ENCODE assay signal across 7 mouse cellular contexts in genomic region chr8:71476099-71476940, GRCm38 (mm10). TPM values are rescaled to one million over a fixed set of nuclear protein-coding genes. Genes with fewer than 3 reads are reported as not detected.
A peak's percentile ranks its signal among the peaks of the same experiment; 100 is the strongest.
DNase-seq lines count a peak whose midpoint lies in the region; ATAC-seq and TF ChIP-seq lines count a peak whose summit lies in the region.

No protein-coding gene starts in this region.

- no peaks in the 10 kb centered on the region for H3K9me3 ChIP-seq in embryonic facial prominence, embryonic 10.5 days
- H3K9me3 ChIP-seq in intestine, postnatal 0 days (ENCODE audit: control insufficient read depth), result no peaks in the 10 kb centered on the region
- no peaks in the 10 kb centered on the region for H3K9me3 ChIP-seq in limb, embryonic 11.5 days (ENCODE audit: control insufficient read depth, low read length)
- no peaks in the 10 kb centered on the region for H3K9me3 ChIP-seq in midbrain, embryonic 12.5 days

- peaks cover 30% of the 10 kb centered on the region for H3K27me3 ChIP-seq in embryonic facial prominence, embryonic 10.5 days (replicated peaks; ENCODE audit: low read depth, poor library complexity, severe bottlenecking)
- H3K27me3 ChIP-seq in intestine, postnatal 0 days (replicated peaks; ENCODE audit: control insufficient read depth, insufficient read depth, low read length), result no peaks in the 10 kb centered on the region
- H3K27me3 ChIP-seq in limb, embryonic 11.5 days (ENCODE audit: control insufficient read depth, insufficient read depth, low read length), result no peaks in the 10 kb centered on the region
- peaks cover 12% of the 10 kb centered on the region for H3K27me3 ChIP-seq in midbrain, embryonic 12.5 days

- WGBS in embryonic facial prominence, embryonic 10.5 days, result under 1% methylated on average over 120 of the region's 121 CpGs
- under 1% methylated on average over 101 of the region's 121 CpGs for WGBS in intestine, postnatal 0 days
- WGBS in limb, embryonic 11.5 days, result under 1% methylated on average over 103 of the region's 121 CpGs
- WGBS in midbrain, embryonic 12.5 days, result under 1% methylated on average over 51 of the region's 121 CpGs

- peak; percentile 53 for TF ChIP-seq CTCF in intestine, postnatal 0 days (IDR thresholded peaks at IDR 0.05; ENCODE audit: low read depth)

- H3K4me2 ChIP-seq in intestine, postnatal 0 days (replicated peaks; ENCODE audit: low read depth), result peak overlapping the region; percentile 85
- peak overlapping the region; percentile 91 for H3K4me2 ChIP-seq in limb, embryonic 11.5 days (ENCODE audit: low read depth, severe bottlenecking)
- H3K4me2 ChIP-seq in midbrain, embryonic 12.5 days (replicated peaks), result peak overlapping the region; percentile 87

- H3K4me3 ChIP-seq in embryonic facial prominence, embryonic 10.5 days, result peak overlapping the region; percentile 71
- H3K4me3 ChIP-seq in intestine, postnatal 0 days (ENCODE audit: low read depth, low read length), result peak overlapping the region; percentile 65
- peak overlapping the region; percentile 51 for H3K4me3 ChIP-seq in limb, embryonic 11.5 days (ENCODE audit: low read depth, low read length)
- peak overlapping the region; percentile 60 for H3K4me3 ChIP-seq in midbrain, embryonic 12.5 days

- H3K9ac ChIP-seq in intestine, postnatal 0 days (ENCODE audit: low read depth, low read length), result peak overlapping the region; percentile 64
- H3K9ac ChIP-seq in limb, embryonic 11.5 days (ENCODE audit: low read length), result peak overlapping the region; percentile 70
- H3K9ac ChIP-seq in midbrain, embryonic 12.5 days (replicated peaks), result peak overlapping the region; percentile 72

- peaks cover 82% of the 10 kb centered on the region for H3K36me3 ChIP-seq in embryonic facial prominence, embryonic 10.5 days (replicated peaks)
- peaks cover 33% of the 10 kb centered on the region for H3K36me3 ChIP-seq in intestine, postnatal 0 days (ENCODE audit: control insufficient read depth, insufficient read depth)
- H3K36me3 ChIP-seq in limb, embryonic 11.5 days (ENCODE audit: control insufficient read depth, insufficient read depth, low read length), result peaks cover 10% of the 10 kb centered on the region; the same call in 1 of the 2 replicates
- peaks cover 74% of the 10 kb centered on the region for H3K36me3 ChIP-seq in midbrain, embryonic 12.5 days

- peak; percentile 92 for DNase-seq in adrenal gland, postnatal 10 days
- peak; percentile 87 for DNase-seq in embryonic facial prominence, embryonic 10.5 days (ENCODE audit: low spot score)
- peak; percentile 99 for DNase-seq in heart, adult 11 months
- peak; percentile 84 for DNase-seq in limb, embryonic 11.5 days (ENCODE audit: low spot score)
- peak; percentile 65 to 79 for DNase-seq in spleen, adult 18-20 months

- H3K4me1 ChIP-seq in embryonic facial prominence, embryonic 10.5 days, result peaks cover 34% of the 10 kb centered on the region
- H3K4me1 ChIP-seq in intestine, postnatal 0 days (replicated peaks; ENCODE audit: control insufficient read depth, insufficient read depth, low read length), result no peaks in the 10 kb centered on the region; the same call in 1 of the 2 replicates
- peaks cover 12% of the 10 kb centered on the region; the same call in 1 of the 2 replicates for H3K4me1 ChIP-seq in limb, embryonic 11.5 days (ENCODE audit: control insufficient read depth, insufficient read depth, low read length)
- peaks cover 21% of the 10 kb centered on the region for H3K4me1 ChIP-seq in midbrain, embryonic 12.5 days

- peak; percentile 73 for ATAC-seq in intestine, postnatal 0 days
- peak; percentile 58 for ATAC-seq in limb, embryonic 11.5 days (ENCODE audit: insufficient number of reproducible peaks, low FRiP score, low TSS enrichment, low read depth)
- peak; percentile 75 for ATAC-seq in midbrain, embryonic 12.5 days (ENCODE audit: low FRiP score, low read depth)

- H3K27ac ChIP-seq in embryonic facial prominence, embryonic 10.5 days (replicated peaks), result peak overlapping the region; percentile 88
- H3K27ac ChIP-seq in intestine, postnatal 0 days (ENCODE audit: low read depth, low read length), result peak overlapping the region; percentile 80
- H3K27ac ChIP-seq in limb, embryonic 11.5 days (replicated peaks; ENCODE audit: low read depth, low read length), result peak overlapping the region; percentile 75
- H3K27ac ChIP-seq in midbrain, embryonic 12.5 days (replicated peaks), result peak overlapping the region; percentile 90

RNA-seq across cellular contexts. Expression of gene Dda1, which starts 7.3 kb away (rescaled TPM):
- 10 to 100 TPM; 46.1 to 48.5 TPM for total RNA-seq in adrenal gland, postnatal 10 days (2021)
- polyA plus RNA-seq in embryonic facial prominence, embryonic 10.5 days (2016; fragmentation: Nextera tagmentation; extraction: Ambion mirVana), result 131 and 134 TPM in 2 replicates
- 82.8 and 91.7 TPM in 2 replicates for polyA plus RNA-seq in intestine, postnatal 0 days (2015; fragmentation: Nextera tagmentation; extraction: Ambion mirVana)
- 115 TPM in 2 replicates for polyA plus RNA-seq in limb, embryonic 11.5 days (2014; fragmentation: Nextera tagmentation; extraction: Ambion mirVana)
- 145 and 152 TPM in 2 replicates for polyA plus RNA-seq in midbrain, embryonic 12.5 days (2016; fragmentation: Nextera tagmentation; extraction: Ambion mirVana)

RNA-seq across cellular contexts. Expression of gene Ano8, which starts 9.4 kb away (rescaled TPM):
- total RNA-seq in adrenal gland, postnatal 10 days (2021), result 10 to 100 TPM; 14.1 to 21.4 TPM
- 2.4 and 3.2 TPM in 2 replicates for polyA plus RNA-seq in embryonic facial prominence, embryonic 10.5 days (2016; fragmentation: Nextera tagmentation; extraction: Ambion mirVana)
- polyA plus RNA-seq in intestine, postnatal 0 days (2015; fragmentation: Nextera tagmentation; extraction: Ambion mirVana), result 0.54 and 0.74 TPM in 2 replicates
- 3.0 and 4.2 TPM in 2 replicates for polyA plus RNA-seq in limb, embryonic 11.5 days (2014; fragmentation: Nextera tagmentation; extraction: Ambion mirVana)
- 14.2 and 18.7 TPM in 2 replicates for polyA plus RNA-seq in midbrain, embryonic 12.5 days (2016; fragmentation: Nextera tagmentation; extraction: Ambion mirVana)

RNA-seq across cellular contexts. Expression of gene Mrpl34, which starts 11.6 kb away (rescaled TPM):
- 100 to 1,000 TPM; 141 to 156 TPM for total RNA-seq in adrenal gland, postnatal 10 days (2021)
- 223 and 236 TPM in 2 replicates for polyA plus RNA-seq in embryonic facial prominence, embryonic 10.5 days (2016; fragmentation: Nextera tagmentation; extraction: Ambion mirVana)
- polyA plus RNA-seq in intestine, postnatal 0 days (2015; fragmentation: Nextera tagmentation; extraction: Ambion mirVana), result 187 and 190 TPM in 2 replicates
- 216 and 231 TPM in 2 replicates for polyA plus RNA-seq in limb, embryonic 11.5 days (2014; fragmentation: Nextera tagmentation; extraction: Ambion mirVana)
- polyA plus RNA-seq in midbrain, embryonic 12.5 days (2016; fragmentation: Nextera tagmentation; extraction: Ambion mirVana), result 235 and 245 TPM in 2 replicates

RNA-seq across cellular contexts. Expression of gene Gtpbp3, which starts 11.6 kb away (rescaled TPM):
- total RNA-seq in adrenal gland, postnatal 10 days (2021), result 10 to 100 TPM; 18.5 to 29.5 TPM
- polyA plus RNA-seq in embryonic facial prominence, embryonic 10.5 days (2016; fragmentation: Nextera tagmentation; extraction: Ambion mirVana), result 24.5 and 25.3 TPM in 2 replicates
- 6.3 and 6.6 TPM in 2 replicates for polyA plus RNA-seq in intestine, postnatal 0 days (2015; fragmentation: Nextera tagmentation; extraction: Ambion mirVana)
- polyA plus RNA-seq in limb, embryonic 11.5 days (2014; fragmentation: Nextera tagmentation; extraction: Ambion mirVana), result 8.3 and 8.7 TPM in 2 replicates
- polyA plus RNA-seq in midbrain, embryonic 12.5 days (2016; fragmentation: Nextera tagmentation; extraction: Ambion mirVana), result 15.5 and 18.3 TPM in 2 replicates

RNA-seq across cellular contexts. Expression of gene Abhd8, which starts 12.9 kb away (rescaled TPM):
- total RNA-seq in adrenal gland, postnatal 10 days (2021), result 10 to 100 TPM; 38.8 to 47.5 TPM
- 66.4 and 69.4 TPM in 2 replicates for polyA plus RNA-seq in embryonic facial prominence, embryonic 10.5 days (2016; fragmentation: Nextera tagmentation; extraction: Ambion mirVana)
- polyA plus RNA-seq in intestine, postnatal 0 days (2015; fragmentation: Nextera tagmentation; extraction: Ambion mirVana), result 15.2 and 15.9 TPM in 2 replicates
- 38.7 and 43.4 TPM in 2 replicates for polyA plus RNA-seq in limb, embryonic 11.5 days (2014; fragmentation: Nextera tagmentation; extraction: Ambion mirVana)
- 109 and 111 TPM in 2 replicates for polyA plus RNA-seq in midbrain, embryonic 12.5 days (2016; fragmentation: Nextera tagmentation; extraction: Ambion mirVana)

Comparison
In these comparisons a context has a peak if more than half of its experiments do, and no peak if none do; other contexts are left out.
1. Peak in every context shown above with its lines: DNase-seq, ATAC-seq, H3K4me3 ChIP-seq and H3K27ac ChIP-seq.